ENCODE assay signal across 9 mouse cellular contexts in the genomic region with DNA sequence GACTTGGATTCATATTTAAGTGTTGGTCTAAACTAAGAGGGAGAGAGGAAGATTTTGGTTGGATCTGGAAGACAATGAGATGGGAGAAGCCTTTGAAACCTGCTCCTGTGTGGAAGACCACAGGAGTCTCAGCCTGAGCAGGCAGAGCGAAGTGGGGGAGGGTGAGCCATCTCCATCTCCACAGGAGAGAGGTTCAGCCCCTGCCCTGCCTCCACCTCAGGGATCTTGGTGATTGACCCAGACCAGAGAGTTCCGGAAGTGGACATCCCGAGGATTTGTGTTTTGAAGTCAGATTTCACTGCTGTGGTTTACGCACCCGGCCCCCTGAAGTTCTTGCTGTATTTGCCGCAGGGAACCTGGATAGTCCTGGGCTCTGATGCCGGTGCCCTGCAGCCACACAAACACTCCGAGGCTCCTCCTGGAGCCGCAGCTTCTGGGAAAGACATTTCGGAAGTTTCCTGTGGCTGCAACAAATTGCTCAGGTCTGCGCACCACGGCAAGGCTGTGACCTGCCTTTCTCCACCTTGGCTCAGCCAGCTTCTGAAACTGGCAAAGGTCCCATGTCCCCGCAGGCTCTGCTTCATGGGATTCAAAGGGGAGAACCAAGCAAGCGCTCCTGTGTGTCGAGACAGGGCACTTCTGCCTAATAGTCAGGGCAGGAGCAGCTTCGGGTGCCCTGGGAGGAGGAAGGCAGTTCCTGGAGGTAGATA.
DNase-seq lines count a peak whose midpoint lies in the region; ATAC-seq and TF ChIP-seq lines count a peak whose summit lies in the region.
"Had no signal": no experiment of that assay in that cellular context is flagged by ENCODE, and none has a peak within 500 bp of the region (broad histone marks: within the 10 kb centered on the region; RNA-seq: fewer than 3 reads in every experiment).

No protein-coding gene starts in this region.

- no peak for TF ChIP-seq CTCF in midbrain, postnatal 0 days (IDR thresholded peaks at IDR 0.05)

- no peak overlapping the region for H3K27ac ChIP-seq in midbrain, postnatal 0 days (ENCODE audit: low read depth, low read length)
- H3K27ac ChIP-seq: liver, embryonic 14.5 days had no signal

- 14% methylated on average over 16 of the region's 16 CpGs for WGBS in midbrain, postnatal 0 days

- peak; percentile 18 for DNase-seq in Muller cell, postnatal 12 days (ENCODE audit: inconsistent ontology term)
- DNase-seq in cerebellum, adult 18-20 months: peak; percentile 34 to 39
- peak; percentile 21 for DNase-seq in kidney, adult 9 months
- DNase-seq in midbrain, postnatal 0 days (ENCODE audit: low spot score): no peak
- no peak for DNase-seq in layer of hippocampus, adult 9-11 months
- DNase-seq in spleen, postnatal 10 days (ENCODE audit: low spot score in 2 of 2): no peak
- no peak for DNase-seq in yolk sac, embryonic 10.5 days (ENCODE audit: low spot score)

- peak overlapping the region; percentile 39 for H3K4me2 ChIP-seq in midbrain, postnatal 0 days (ENCODE audit: low read depth, low read length, poor library complexity, severe bottlenecking)

- H3K9ac ChIP-seq in midbrain, postnatal 0 days (replicated peaks; ENCODE audit: low read length, poor library complexity, severe bottlenecking): peak overlapping the region; percentile 1; the same call in 1 of the 2 replicates
- H3K9ac ChIP-seq: liver, embryonic 14.5 days had no signal

- H3K27me3 ChIP-seq in midbrain, postnatal 0 days (ENCODE audit: insufficient read depth, low read length): no peaks in the 10 kb centered on the region

- H3K36me3 ChIP-seq in midbrain, postnatal 0 days (ENCODE audit: insufficient read depth, low read length): no peaks in the 10 kb centered on the region

- H3K9me3 ChIP-seq in midbrain, postnatal 0 days (ENCODE audit: low read length): no peaks in the 10 kb centered on the region

- no peak overlapping the region for H3K4me3 ChIP-seq in midbrain, postnatal 0 days (ENCODE audit: low read depth, low read length)

- ATAC-seq in granulocyte monocyte progenitor cell, adult 5-6 weeks (replicated peaks; ENCODE audit: poor library complexity, severe bottlenecking): peak; percentile 20
- no peak for ATAC-seq in midbrain, postnatal 0 days (ENCODE audit: low FRiP score)

- peaks cover 7% of the 10 kb centered on the region for H3K4me1 ChIP-seq in midbrain, postnatal 0 days (ENCODE audit: insufficient read depth, low read length)

Comparison
In these comparisons a context has a peak if more than half of its experiments do, and no peak if none do; other contexts are left out.
1. DNase-seq: peak in Muller cell, postnatal 12 days (single experiment), cerebellum, adult 18-20 months (2 of 2) and kidney, adult 9 months (single experiment); none in midbrain, postnatal 0 days (single experiment), layer of hippocampus, adult 9-11 months (single experiment), spleen, postnatal 10 days (0 of 2) and yolk sac, embryonic 10.5 days (single experiment).